Mouse (Mus musculus) hindbrain, embryonic 13.5 days (tissue): ENCODE data around the gene Kcnh1. TPM values are rescaled to one million over a fixed set of nuclear protein-coding genes. Genes with fewer than 3 reads are reported as not detected.

Experiments
- ATAC-seq: fragments of 200-750 bp; cut with Nextera tagmentation; 2 replicates; pipeline ENCODE4 v1.8.0; 2017; ENCODE audit warnings: moderate TSS enrichment; ENCODE audit not compliant: low FRiP score
- H3K27ac ChIP-seq: fragments of 300-500 bp; sonication (generic); 2 replicates; pipeline ENCODE4 v1.5.1; 2015; ENCODE audit warnings: inconsistent platforms, mild to moderate bottlenecking, moderate library complexity
- H3K27me3 ChIP-seq: fragments of 300-500 bp; sonication (generic); 2 replicates; pipeline ENCODE4 v1.6.1; 2015; ENCODE audit warnings: mild to moderate bottlenecking, inconsistent platforms
- H3K36me3 ChIP-seq: fragments of 300-500 bp; sonication (generic); 2 replicates; pipeline ENCODE4 v1.6.1; 2015; ENCODE audit warnings: mild to moderate bottlenecking, inconsistent platforms
- H3K4me1 ChIP-seq: fragments of 300-500 bp; sonication (generic); replicated peaks from 2 replicates; pipeline ENCODE4 v1.6.1; 2015; ENCODE audit warnings: inconsistent platforms
- H3K4me2 ChIP-seq: fragments of 300-500 bp; sonication (generic); 2 replicates; pipeline ENCODE4 v1.6.1; 2015; ENCODE audit warnings: inconsistent platforms, mild to moderate bottlenecking, moderate library complexity
- H3K4me3 ChIP-seq: fragments of 300-500 bp; sonication (generic); 2 replicates; pipeline ENCODE4 v1.5.1; 2015; ENCODE audit warnings: mild to moderate bottlenecking, inconsistent platforms
- H3K9ac ChIP-seq: fragments of 300-500 bp; sonication (generic); 2 replicates; pipeline ENCODE4 v1.6.1; 2015; ENCODE audit warnings: mild to moderate bottlenecking, inconsistent platforms
- H3K9me3 ChIP-seq: fragments of 300-500 bp; sonication (generic); 2 replicates; pipeline ENCODE4 v1.6.1; 2016; ENCODE audit warnings: inconsistent platforms
- WGBS: fragments of 180-500 bp; shearing (Covaris S2); methylation state at CpG from one replicate; pipeline ENCODE4 v1.1.7; 2015; 5-methylcytosine and 5-hydroxymethylcytosine counted together
- polyA plus RNA-seq: library from polyadenylated mRNA; unstranded; fragments of >200 nt; fragmentation: Nextera tagmentation; extraction: Ambion mirVana; gene quantifications from 2 replicates; pipeline ENCODE4 v1.2.1, GENCODE M21; 2015

Kcnh1 gene
- polyA plus RNA-seq, 1 experiment from 2014 or later: 1.8 TPM

DNA sequence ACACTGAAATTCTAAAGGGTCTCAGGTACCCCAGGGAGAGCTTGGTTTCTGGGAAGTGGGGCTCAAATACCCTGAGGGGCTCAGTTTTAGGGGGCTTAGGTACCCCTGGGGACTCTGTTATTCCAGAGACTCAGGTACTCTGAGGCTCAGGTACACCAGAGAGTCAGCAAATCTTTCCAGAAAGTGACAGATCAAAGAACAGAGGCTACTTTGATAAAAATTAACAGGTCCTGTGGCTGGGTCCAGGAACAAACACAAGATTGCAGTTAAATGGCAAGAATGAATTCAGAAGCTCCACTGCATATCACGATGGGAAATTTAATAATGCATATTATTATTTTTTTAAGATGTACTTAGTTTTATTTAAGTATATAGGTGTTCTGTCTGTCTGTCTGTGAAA is 368.8 kb downstream of the Kcnh1 start:
- H3K9me3 ChIP-seq: no peaks in the 10 kb centered on the region
- WGBS: 87% methylated on average over 1 of the region's 1 CpGs
- no peaks in the 10 kb centered on the region for H3K27me3 ChIP-seq
- peaks cover 17% of the 10 kb centered on the region for H3K4me1 ChIP-seq
- no peaks in the 10 kb centered on the region for H3K36me3 ChIP-seq
- no peak overlapping the region for H3K9ac ChIP-seq
- H3K27ac ChIP-seq: no peak overlapping the region
- ATAC-seq: no peak
- no peak overlapping the region for H3K4me2 ChIP-seq
- no peak overlapping the region for H3K4me3 ChIP-seq

Other genes with a start within 250 kb of the Kcnh1 start
- 4.8 and 6.9 TPM in 2 replicates for gene Rd3, start 213.4 kb upstream of the Kcnh1 start, polyA plus RNA-seq
- 2.3 and 2.6 TPM in 2 replicates for gene Traf5, start 98.2 kb upstream of the Kcnh1 start, polyA plus RNA-seq
- 29.5 and 32.9 TPM in 2 replicates for gene Rcor3, start 52.7 kb upstream of the Kcnh1 start, polyA plus RNA-seq